Mouse (Mus musculus) erythroid progenitor cell, adult 5-6 weeks (primary cell): ENCODE measurements around the gene Grm8. TPM values are rescaled to one million over a fixed set of nuclear protein-coding genes. Genes with fewer than 3 reads are reported as not detected.

ENCODE experiments used
- ATAC-seq: replicated peaks from 2 replicates; pipeline ENCODE4 v1.8.0; 2016; ENCODE audit warnings: moderate number of reproducible peaks, mild to moderate bottlenecking, moderate TSS enrichment, inconsistent platforms; ENCODE audit not compliant: poor library complexity, low FRiP score, severe bottlenecking
- total RNA-seq, 2 experiments: library from RNA; stranded (forward) in 1 of 2; stranded (reverse) in 1 of 2; fragments of 150-400 nt in 1 of 2; fragments of 186-747, 209-891 nt in 1 of 2; gene quantifications; 2 replicates each; pipeline versions ENCODE4 v1.2.3 to v1.2.4; 2015 to 2017; ENCODE audit warnings: low replicate concordance in 2 of 2

Grm8 gene
- total RNA-seq, 2 experiments from 2014 or later = not detected

DNA sequence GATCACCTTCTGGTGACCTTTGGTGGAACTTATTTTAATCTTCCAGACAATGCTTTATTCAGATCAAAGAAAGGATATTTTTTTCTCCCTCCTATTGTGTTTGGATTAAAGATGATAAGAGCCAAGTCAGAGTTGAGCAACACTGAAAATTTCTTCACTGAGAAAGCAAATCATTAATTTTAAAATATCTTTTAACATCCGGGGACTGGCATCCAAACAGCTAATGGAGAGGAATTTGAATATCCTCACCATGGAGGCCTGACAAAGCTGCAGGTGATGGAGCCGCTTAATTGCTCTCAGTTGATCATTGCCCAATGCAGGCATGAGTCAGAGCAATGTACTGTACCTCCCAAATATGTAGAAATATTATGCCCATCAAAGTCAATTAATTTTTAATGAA lies 83.0 kb downstream of the Grm8 start:
- ATAC-seq = no peak

GRCm38 (mm10) chr6:28042339-28042738 lies 92.6 kb downstream of the Grm8 start:
- ATAC-seq = no peak

- ATAC-seq = no peak
Measured at GRCm38 (mm10) chr6:28040815-28041214, 94.2 kb downstream of the Grm8 start.

DNA sequence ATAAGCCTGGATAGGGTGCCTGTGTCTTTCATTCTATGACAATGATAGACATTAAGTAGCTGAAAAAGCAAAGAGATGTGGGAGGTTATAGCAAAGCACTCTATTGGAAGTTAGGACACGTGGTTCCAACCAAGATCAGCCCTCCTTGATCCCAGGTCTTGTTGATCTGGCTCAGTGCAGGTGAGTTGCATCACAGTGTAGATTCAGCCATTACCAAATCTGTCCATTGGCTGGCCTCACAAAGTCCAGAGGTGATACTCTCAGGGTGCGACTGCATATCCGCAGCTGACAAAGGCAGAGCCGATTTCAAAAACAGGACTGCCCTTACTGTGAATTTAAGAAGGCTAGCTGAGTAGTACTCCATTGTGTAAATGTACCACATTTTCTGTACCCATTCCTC lies 103.0 kb downstream of the Grm8 start:
- no peak for ATAC-seq

DNA sequence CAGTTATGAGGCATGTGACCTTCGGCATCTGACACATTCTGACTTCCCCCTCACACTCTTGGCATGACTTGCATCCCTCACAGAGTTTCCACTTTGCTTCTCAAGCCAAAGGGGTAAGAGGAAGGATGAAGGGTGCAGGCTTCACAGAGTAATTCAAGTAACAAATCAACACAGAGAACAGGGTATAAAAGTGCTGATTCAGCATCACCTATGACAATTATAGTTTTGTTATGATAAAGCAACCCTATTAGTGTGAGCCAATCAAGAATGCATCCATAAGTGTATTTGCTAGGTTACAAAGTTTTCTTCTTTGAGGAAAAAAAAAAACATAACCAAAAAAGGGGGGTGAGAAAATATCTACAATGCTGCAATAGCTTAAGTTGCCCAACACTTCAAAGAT lies 117.3 kb downstream of the Grm8 start:
- no peak for ATAC-seq

GRCm38 (mm10) chr6:28007001-28007400 lies 128.0 kb downstream of the Grm8 start:
- ATAC-seq = no peak

GRCm38 (mm10) chr6:27997250-27997649 lies 137.7 kb downstream of the Grm8 start:
- 0 out of 2 replicates have a peak, but pooled peaks have one; percentile 39 for ATAC-seq

DNA sequence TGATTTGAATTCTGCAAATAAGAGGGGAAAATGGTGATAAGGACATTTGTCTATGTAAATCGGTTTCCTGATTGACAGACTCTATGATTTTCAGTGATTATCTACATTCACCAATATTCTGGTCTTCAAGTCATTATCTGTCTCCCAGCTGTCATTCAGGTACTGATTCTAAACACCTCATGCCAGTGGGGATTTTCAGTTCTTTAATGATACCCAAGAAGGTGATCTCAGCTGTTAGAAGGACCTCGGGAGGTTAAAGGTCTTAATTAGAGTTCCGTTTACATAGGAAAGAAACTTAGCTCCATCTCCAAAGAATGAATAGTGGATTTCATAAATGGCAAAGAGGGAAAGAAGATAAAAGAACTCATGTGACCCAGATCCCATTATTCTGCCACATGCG lies 143.7 kb downstream of the Grm8 start:
- ATAC-seq = no peak

- ATAC-seq = no peak
Measured at GRCm38 (mm10) chr6:27982598-27982997, 152.4 kb downstream of the Grm8 start.

GRCm38 (mm10) chr6:27982021-27982420 lies 153.0 kb downstream of the Grm8 start:
- ATAC-seq = no peak

DNA sequence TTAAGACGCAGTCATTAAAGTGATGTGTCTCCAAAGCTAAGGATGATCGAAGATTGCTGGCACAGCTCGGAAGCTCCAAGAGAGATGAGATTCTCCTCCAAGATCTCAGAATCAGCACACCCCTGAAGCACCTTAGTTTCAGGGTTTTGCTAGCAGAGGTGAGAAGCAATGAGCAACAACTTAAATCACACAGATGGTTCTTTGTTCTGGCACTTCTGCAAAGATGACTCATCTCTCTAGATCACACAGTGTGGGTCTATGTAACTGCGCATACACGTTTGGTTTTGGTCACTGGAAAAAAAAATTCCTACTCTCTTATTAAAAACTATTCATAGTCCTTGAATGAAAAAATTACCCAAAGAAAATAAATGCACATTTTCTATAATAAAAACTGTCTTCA lies 157.6 kb downstream of the Grm8 start:
- no peak for ATAC-seq

DNA sequence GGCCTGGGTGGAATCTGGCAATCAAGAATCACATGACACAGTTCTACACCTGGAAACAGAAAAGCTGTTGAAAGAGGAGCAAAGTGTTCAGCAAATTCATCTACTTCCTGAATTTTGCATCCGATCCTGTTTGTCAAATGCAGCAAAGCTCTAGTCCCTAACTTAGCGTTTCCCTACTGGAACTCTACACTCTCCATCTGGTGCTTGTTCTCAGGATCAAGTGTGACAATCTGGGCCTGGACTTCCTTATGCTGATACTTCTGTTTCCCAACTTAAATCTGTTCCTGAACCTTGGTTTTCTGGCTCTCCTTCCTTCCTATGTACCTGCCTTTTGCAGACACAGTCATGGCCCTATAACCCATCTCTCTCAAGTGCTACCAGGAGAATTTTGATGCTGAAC lies 166.1 kb downstream of the Grm8 start:
- no peak for ATAC-seq

GRCm38 (mm10) chr6:27967037-27967436 lies 167.9 kb downstream of the Grm8 start:
- no peak for ATAC-seq

GRCm38 (mm10) chr6:27965237-27965636 lies 169.7 kb downstream of the Grm8 start:
- no peak for ATAC-seq

GRCm38 (mm10) chr6:27963887-27964286 lies 171.1 kb downstream of the Grm8 start:
- ATAC-seq = no peak

- no peak for ATAC-seq
Measured at GRCm38 (mm10) chr6:27956278-27956857, 178.6 kb downstream of the Grm8 start.

DNA sequence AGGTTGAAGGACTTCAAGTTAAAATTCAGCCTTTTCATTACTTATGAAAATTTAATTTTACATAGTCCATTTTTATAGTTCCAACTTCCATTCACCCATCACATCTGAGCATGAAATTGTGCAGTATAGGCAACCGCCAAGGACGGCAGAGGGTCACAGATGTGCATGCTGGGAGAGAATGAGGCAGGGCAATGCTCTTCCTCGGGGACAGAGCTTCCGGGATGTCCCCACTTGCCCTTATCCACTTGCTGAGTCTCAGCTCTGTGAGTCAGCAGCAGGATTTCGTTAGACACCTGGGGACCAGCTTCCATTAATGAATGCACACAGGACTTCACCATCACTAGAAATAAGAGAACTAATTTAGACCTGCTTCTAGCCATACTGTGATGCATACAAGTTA lies 183.5 kb downstream of the Grm8 start:
- no peak for ATAC-seq

- no peak for ATAC-seq
Measured at GRCm38 (mm10) chr6:27928058-27928457, 206.9 kb downstream of the Grm8 start.

DNA sequence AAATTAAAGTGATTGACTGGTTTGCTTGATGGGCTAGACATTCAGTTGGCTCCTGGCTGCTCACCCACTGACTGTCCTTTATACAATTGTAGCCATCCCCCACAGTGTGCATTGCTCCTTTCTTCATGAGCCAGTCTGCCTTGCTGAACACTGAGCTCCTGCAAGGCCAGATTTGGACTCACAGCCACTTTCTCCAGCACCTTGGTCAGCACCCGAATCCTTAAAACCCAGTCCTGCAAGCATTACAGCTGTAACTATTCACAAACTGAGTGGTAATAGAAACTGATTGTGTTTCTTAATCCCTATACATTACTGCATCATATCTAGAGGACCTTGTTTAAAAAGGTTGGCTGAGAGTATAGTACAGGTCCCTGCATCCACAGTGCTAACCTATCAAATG lies 221.7 kb downstream of the Grm8 start:
- ATAC-seq = no peak

DNA sequence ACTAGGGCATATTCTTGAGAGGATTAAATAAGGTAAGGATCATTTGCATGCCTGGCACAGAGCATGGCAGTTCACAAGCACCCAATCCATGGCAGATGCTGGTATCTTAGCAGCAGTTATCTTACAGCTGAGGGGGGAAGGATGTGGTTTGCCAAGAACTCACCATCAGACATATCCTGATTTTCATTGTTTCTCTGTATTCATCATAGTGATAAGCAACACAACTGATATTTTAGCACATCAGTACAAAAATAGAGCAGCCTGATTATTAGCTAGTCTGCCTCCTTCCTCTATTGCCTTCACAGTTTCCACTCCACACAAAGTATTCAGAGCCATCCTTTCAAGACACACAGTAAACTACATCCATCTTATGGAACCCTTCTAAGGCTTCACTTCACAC lies 230.6 kb downstream of the Grm8 start:
- no peak for ATAC-seq

- no peak for ATAC-seq
Measured at GRCm38 (mm10) chr6:27902224-27902623, 232.8 kb downstream of the Grm8 start.

- no peak for ATAC-seq
Measured at GRCm38 (mm10) chr6:27901396-27901795, 233.6 kb downstream of the Grm8 start.
